Mouse (Mus musculus) mesoderm, embryonic 11.5 days (tissue): ENCODE results near the gene Slc30a2.
"Not testable (repeated sequence)": the region's sequence is repeated elsewhere in the genome, so short reads cannot be mapped to it uniquely, and the experiment has no call there.

ENCODE experiments used
- DNase-seq: peaks from one replicate; pipeline ENCODE4 v3.0.0-alpha.2; 2012; ENCODE audit warnings: low read depth, low spot score

Gene Slc30a2

GRCm38 (mm10) chr4:134343071-134344031, at the start of gene Slc30a2:
Gene Slc30a2, plus strand, starts transcription at chr4:134343181.
- DNase-seq, result peak; percentile 26

- no peak for DNase-seq
Measured at GRCm38 (mm10) chr4:134293692-134294163, 49.3 kb upstream of the Slc30a2 start.

- DNase-seq, result not testable (repeated sequence)
Measured at GRCm38 (mm10) chr4:134296096-134296495, 46.9 kb upstream of the Slc30a2 start.

GRCm38 (mm10) chr4:134296523-134296922, 46.5 kb upstream of the Slc30a2 start:
- no peak for DNase-seq

DNA sequence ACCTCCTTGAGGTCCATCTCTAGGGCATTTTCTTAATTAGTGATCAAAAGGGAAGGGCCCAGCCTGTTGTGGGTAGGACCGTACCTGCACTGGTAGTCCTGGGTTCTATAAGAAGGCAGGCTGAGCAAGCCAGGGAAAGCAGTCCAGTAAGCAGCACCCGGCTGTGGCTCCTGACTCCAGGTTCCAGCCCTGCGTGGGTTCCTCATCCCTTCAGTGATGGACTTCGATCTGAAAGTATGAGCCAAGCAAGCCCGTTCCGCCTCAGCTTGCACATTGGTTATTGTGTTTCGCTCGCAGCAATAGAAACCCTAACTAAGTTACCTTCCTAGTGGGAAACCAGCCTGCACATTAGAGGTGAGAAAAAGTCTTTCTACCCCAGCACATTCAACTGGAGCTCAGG, 45.6 kb upstream of the Slc30a2 start:
- DNase-seq, result no peak

- no peak for DNase-seq
Measured at GRCm38 (mm10) chr4:134298626-134299497, 44.1 kb upstream of the Slc30a2 start.

DNA sequence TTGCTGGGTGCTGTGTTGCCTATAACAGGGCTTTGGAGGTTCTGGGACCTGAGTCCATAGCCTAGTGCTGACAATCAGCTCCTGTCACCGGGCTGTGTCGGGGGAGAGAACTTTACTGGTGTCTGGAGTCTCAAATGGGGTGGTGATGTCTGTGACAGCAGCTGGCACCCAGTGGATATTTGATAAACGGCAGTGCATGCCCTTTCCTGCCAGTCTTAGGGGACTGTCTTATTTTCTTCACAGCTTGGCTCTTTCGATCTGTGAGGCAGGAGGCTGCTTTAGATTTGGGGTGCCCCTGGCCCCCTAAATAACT, 43.5 kb upstream of the Slc30a2 start:
- DNase-seq, result no peak

DNA sequence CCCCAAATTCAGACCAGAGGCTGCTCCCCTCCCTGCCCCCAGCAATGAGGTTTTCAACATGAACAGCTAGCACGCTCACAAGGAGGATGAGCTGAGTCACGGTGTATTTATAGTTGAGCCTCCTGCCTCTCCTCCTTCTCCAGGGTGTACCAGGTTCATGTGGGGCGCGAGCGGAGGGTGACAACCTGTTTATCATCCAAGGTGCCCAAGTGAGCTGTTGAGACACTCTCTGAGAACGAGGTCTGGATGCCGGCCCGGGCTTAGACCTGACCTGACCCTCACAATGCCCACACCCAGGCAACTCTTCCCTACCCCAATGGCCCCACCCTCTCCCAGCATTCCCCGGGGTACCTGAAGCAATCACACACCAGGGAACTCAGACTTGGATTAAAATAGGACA, 42.7 kb upstream of the Slc30a2 start:
- no peak for DNase-seq

DNA sequence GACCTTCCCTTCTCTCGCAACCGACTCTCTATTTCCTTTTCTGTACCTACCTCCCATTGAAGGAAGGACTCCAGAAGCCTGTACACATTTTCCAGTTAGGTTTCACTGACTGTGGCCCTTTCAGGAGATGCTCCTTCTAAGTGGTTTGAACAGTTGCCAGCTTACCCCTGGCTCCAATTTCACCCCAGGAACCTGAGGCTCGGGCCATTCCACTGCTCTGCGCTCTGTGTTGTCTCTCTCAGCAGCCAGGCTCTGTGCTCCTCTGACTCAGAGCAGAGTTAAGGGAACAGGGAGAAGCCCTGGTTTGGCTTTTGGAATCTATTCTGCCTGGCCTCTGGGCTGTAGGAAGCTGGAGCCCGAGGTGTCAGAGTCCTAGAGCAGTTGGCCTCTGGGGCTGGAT, 40.9 kb upstream of the Slc30a2 start:
- no peak for DNase-seq

DNA sequence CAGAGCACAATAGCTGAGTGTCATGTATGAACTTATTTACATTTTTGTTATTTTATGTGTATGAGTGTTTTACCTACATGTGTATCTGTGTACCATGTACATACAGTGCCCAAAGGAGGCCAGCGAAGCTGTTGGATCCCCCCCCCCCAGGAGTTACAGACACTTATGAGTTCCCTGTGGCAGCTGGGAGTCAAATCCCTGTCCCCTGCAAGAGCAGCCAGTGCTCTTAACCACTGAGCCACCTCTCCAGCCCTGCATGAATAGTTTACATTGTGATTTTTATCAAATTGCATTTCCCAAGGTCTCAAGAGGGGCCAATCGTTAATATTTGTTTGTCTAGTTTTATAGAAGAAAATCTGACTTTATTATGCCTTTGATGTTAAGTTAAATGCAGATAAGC, 36.0 kb upstream of the Slc30a2 start:
- DNase-seq, result no peak

DNA sequence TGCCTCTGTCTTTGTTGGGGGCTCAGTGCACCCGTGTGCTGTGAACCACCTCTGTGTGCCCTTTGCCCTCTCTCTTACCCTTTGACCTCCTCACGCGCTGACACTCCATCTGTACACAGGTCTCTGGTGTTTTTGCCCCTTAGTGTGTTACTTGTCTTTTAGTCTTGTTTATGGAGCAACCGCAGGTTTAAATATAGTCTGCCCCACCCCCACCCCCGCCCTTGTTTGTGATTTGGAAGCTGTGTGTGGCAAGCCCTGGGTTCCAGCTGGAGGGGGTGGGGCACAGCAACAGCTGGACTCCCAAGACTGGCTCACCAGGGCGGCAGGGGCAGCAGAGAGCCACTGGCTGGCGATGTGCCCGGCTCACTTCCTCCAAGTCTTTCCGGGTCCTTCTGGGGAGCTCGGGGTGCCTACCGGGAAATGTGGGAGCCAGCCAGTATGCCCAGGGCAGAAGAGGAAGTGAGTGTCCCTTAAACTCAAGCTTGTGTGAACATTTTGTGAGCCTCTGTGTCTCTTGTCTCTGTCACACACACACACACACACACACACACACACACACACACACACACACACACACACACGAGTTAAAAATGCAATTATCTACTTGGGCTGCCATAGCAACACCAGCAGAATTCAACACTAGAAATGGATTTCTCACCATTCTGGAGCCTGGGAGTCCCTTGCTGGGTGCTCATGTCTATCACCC, 35.5 kb upstream of the Slc30a2 start:
- no peak for DNase-seq

GRCm38 (mm10) chr4:134310106-134310505, 32.9 kb upstream of the Slc30a2 start:
- DNase-seq, result no peak

- no peak for DNase-seq
Measured at GRCm38 (mm10) chr4:134310656-134311055, 32.3 kb upstream of the Slc30a2 start.

DNA sequence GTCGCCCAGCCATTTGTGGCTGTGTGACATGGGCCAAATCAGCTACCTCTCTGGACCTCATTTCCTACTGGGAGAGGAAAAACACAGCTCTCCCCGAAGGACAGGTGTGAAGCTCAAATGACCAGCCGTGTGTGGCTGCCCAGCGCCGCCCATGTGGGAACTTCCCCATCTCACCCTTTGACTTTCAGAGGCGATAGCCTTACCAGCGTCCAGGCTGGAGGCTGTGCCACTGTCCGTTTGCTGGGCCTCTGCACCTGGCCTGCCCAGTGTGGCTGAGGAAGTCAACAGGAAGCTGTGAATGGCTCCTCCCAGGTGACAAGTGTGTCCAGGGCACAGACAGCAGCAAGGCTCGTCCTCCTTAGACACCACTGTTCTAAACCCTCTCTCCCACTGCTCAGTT, 31.2 kb upstream of the Slc30a2 start:
- no peak for DNase-seq

DNA sequence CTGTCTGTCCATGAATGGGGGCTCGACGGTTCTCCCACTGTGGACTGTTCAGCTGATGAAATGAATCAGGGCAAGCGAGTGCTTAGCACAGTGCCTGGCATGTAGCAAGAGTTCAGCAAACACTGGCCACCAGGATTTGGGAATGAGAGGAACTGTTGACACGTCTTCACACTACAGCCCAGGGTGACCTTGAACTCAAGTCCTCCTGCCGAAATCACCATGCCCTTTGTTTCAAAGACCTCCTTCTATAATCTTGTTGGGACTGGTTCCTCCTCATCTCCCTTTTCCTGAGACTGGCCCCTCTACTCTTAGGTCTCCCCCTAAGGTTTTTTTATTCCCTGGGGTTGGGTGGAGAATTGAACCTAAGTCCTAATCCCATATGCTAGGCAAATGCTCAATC, 30.6 kb upstream of the Slc30a2 start:
- no peak for DNase-seq

- no peak for DNase-seq
Measured at GRCm38 (mm10) chr4:134312901-134313300, 30.1 kb upstream of the Slc30a2 start.

DNA sequence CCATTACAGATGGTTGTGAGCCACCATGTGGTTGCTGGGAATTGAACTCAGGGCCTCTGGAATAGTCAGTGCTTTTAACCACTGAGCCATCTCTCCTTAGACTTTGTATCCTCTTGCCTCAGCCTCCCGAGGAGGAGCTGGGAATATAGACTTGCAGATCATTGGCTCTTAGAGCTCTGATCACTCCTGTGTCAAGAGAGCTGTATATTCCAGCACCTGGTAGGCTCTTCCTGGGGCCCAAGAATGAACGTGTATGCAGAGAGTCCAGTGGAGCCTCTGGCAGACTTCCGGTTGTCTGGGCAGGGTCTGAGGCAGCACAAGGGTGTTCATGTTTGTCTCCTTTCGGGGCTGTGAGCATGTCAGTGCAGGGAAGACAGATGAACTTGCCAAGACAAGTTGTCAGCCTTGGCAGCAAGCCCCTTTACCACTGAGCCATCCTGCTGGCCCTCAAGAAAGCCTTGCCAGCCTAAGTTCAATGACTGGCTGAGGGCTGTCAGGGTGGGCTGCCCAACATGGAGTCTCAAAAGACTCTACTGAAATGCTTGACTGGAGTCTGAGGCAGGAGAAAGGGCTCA, 28.8 kb upstream of the Slc30a2 start:
- no peak for DNase-seq

DNA sequence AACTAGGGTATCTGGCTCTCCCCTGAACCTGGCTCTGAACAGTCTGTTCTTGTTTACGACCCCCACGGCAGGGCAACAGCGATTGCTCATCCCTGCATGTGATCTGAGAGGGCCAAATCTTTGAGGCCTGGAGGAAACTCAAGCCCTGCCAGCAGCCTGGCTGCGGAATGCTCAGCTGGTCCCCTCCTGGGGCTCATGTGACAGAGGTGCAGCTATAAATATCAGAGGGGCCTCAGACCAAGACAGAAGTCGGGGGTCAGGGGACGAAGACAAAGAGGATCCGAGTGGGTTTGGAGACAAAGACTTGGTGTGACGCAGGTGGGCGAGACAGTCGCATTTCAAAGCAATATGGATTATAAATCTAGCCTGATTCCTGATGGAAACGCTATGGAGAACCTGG, 28.1 kb upstream of the Slc30a2 start, which contains the start of gene Trim63:
TSS of gene Trim63 (plus strand) at position 245 of the 400 bp plus-strand sequence.
- peak; percentile 44 for DNase-seq

- no peak for DNase-seq
Measured at GRCm38 (mm10) chr4:134315470-134315869, 27.5 kb upstream of the Slc30a2 start.

DNA sequence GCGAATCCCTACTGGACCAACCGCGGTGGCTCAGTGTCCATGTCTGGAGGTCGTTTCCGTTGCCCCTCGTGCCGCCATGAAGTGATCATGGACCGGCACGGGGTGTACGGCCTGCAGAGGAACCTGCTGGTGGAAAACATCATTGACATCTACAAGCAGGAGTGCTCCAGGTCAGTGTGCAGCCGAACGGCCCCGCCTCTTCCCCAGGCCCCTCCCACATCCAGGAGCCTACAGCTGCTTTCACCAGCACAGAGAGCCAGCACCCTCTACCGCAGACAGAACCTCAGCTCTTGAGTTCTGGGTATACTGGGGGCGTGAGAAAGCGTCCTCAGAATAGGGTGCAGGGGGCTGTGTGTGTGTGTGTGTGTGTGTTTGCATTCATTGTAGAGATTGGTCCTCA, 26.6 kb upstream of the Slc30a2 start:
- no peak for DNase-seq

GRCm38 (mm10) chr4:134319074-134319473, 23.9 kb upstream of the Slc30a2 start:
- DNase-seq, result no peak
